Mouse (Mus musculus) megakaryocyte-erythroid progenitor cell, adult 5-6 weeks (primary cell): Measurements from ENCODE around the gene Amy2a5. TPM values are rescaled to one million over a fixed set of nuclear protein-coding genes. Genes with fewer than 3 reads are reported as not detected.
"Not testable (repeated sequence)": the region's sequence is repeated elsewhere in the genome, so short reads cannot be mapped to it uniquely, and the experiment has no call there.

Experiments
- ATAC-seq: replicated peaks from 2 replicates; pipeline ENCODE4 v1.8.0; 2016; ENCODE audit warnings: mild to moderate bottlenecking, inconsistent platforms; ENCODE audit not compliant: severe bottlenecking, poor library complexity, low FRiP score, low TSS enrichment
- total RNA-seq, 2 experiments: library from RNA; stranded (forward) in 1 of 2; stranded (reverse) in 1 of 2; fragments of 200-1000, 215-1000 nt in 1 of 2; fragments of >200 nt in 1 of 2; fragmentation: Nextera tagmentation in 1 of 2; gene quantifications; 2 replicates each; pipeline ENCODE4 v1.2.3; 2014 to 2017

Amy2a5 gene
- not detected in 2 replicates for total RNA-seq (2014; fragmentation: Nextera tagmentation)
- total RNA-seq (2017), result not detected in 2 replicates

- ATAC-seq, result not testable (repeated sequence)
Observed at GRCm38 (mm10) chr3:113258737-113259136, at the start of gene Amy2a5. Gene Amy2a5 (minus strand): TSS chr3:113258837.

- ATAC-seq, result not testable (repeated sequence)
Observed at GRCm38 (mm10) chr3:113291349-113291748, 32.7 kb upstream of the Amy2a5 start, which contains the start of gene Amy2a4. Gene Amy2a4 (minus strand): TSS chr3:113291449.

GRCm38 (mm10) chr3:113280285-113280684 is 21.6 kb upstream of the Amy2a5 start:
- ATAC-seq, result not testable (repeated sequence)

- ATAC-seq, result not testable (repeated sequence)
Observed at GRCm38 (mm10) chr3:113279586-113279985, 20.9 kb upstream of the Amy2a5 start.

GRCm38 (mm10) chr3:113227115-113227514 is 31.5 kb downstream of the Amy2a5 start:
- ATAC-seq, result no peak

Other genes with a start within 250 kb of the Amy2a5 start
- not detected in 2 replicates for gene Amy2a4, start 32.6 kb upstream of the Amy2a5 start, total RNA-seq (2014; fragmentation: Nextera tagmentation)
- not detected in 2 replicates for gene Amy2a4, start 32.6 kb upstream of the Amy2a5 start, total RNA-seq (2017)
- gene Amy2a3, start 65.2 kb upstream of the Amy2a5 start, total RNA-seq (2014; fragmentation: Nextera tagmentation), result not detected in 2 replicates
- gene Amy2a3, start 65.2 kb upstream of the Amy2a5 start, total RNA-seq (2017), result not detected in 2 replicates
- not detected in 2 replicates for gene Amy2a2, start 97.8 kb upstream of the Amy2a5 start, total RNA-seq (2014; fragmentation: Nextera tagmentation)
- gene Amy2a2, start 97.8 kb upstream of the Amy2a5 start, total RNA-seq (2017), result not detected in 2 replicates